Mouse (Mus musculus) embryonic facial prominence, embryonic 10.5 days (tissue): ENCODE results near the gene AC170998.1. TPM values are rescaled to one million over a fixed set of nuclear protein-coding genes. Genes with fewer than 3 reads are reported as not detected.

Experiments
- DNase-seq: peaks from one replicate; pipeline ENCODE4 v3.0.0-alpha.2; 2017; ENCODE audit warnings: low spot score
- H3K27ac ChIP-seq: fragments of 300-500 bp; sonication (generic); replicated peaks from 2 replicates; pipeline ENCODE4 v1.5.1; 2016; ENCODE audit warnings: mild to moderate bottlenecking
- H3K27me3 ChIP-seq: fragments of 300-500 bp; sonication (generic); replicated peaks from 2 replicates; pipeline ENCODE4 v1.6.1; 2016; ENCODE audit warnings: low read depth, mild to moderate bottlenecking; ENCODE audit not compliant: poor library complexity, severe bottlenecking
- H3K36me3 ChIP-seq: fragments of 300-500 bp; sonication (generic); replicated peaks from 2 replicates; pipeline ENCODE4 v1.6.1; 2016; ENCODE audit warnings: mild to moderate bottlenecking, moderate library complexity
- H3K4me1 ChIP-seq: fragments of 300-500 bp; sonication (generic); 2 replicates; pipeline ENCODE4 v1.6.1; 2016
- H3K4me3 ChIP-seq: fragments of 300-500 bp; sonication (generic); 2 replicates; pipeline ENCODE4 v1.5.1; 2016; ENCODE audit warnings: mild to moderate bottlenecking, moderate library complexity
- H3K9me3 ChIP-seq: fragments of 300-500 bp; sonication (generic); 2 replicates; pipeline ENCODE4 v1.6.1; 2016; ENCODE audit warnings: mild to moderate bottlenecking
- WGBS: fragments of 180-500 bp; shearing (Covaris S2); methylation state at CpG from one replicate; pipeline ENCODE4 v1.1.7; 2016; 5-methylcytosine and 5-hydroxymethylcytosine counted together
- polyA plus RNA-seq: library from polyadenylated mRNA; unstranded; fragments of >200 nt; fragmentation: Nextera tagmentation; extraction: Ambion mirVana; gene quantifications from 2 replicates; pipeline ENCODE4 v1.2.1, GENCODE M21; 2016

AC170998.1 gene
- polyA plus RNA-seq, 1 experiment from 2014 or later, result 3.6 TPM

DNA sequence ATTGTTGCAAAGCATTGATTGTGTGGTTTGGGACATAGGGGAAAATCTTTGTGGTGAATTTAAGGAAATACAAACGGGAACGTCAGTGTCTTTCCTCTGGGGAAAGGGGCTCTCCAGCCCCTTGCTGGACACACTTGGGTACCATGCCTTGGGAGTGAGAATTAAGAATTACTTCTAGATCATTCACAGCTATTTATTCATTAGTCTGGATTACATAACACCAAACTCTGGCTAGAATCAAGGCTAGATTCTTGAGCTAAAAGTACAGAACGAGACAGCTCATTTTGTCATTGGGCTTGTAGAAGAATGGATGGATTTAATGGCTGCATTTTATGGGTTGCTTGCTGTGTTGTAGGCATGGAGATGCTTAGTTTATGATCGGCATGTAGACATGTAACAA is 31.1 kb upstream of the AC170998.1 start:
- peaks cover 61% of the 10 kb centered on the region for H3K4me1 ChIP-seq
- 83% methylated on average over 4 of the region's 4 CpGs for WGBS

DNA sequence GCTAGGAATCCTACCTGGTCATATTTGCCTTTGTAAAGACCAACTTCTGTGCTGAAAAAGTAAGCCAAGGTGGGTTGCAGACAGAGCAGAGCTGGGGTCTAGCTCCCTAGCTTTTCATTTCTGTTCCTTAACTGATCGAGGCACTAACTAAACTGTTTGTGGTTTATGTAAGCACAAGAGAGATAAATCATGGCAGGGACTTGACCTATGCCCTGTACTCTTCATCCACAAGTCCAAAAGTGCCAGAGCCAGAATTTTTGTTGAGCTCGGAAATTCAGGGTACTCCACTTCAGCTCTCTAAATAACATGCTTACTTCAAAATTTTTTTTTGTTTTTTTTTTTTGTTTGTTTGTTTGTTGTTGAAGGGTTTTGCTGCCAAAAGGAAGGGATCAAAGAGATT is 29.2 kb upstream of the AC170998.1 start:
- H3K27ac ChIP-seq, result no peak overlapping the region
- H3K9me3 ChIP-seq, result no peaks in the 10 kb centered on the region
- H3K36me3 ChIP-seq, result peaks cover 3% of the 10 kb centered on the region
- peaks cover 52% of the 10 kb centered on the region for H3K4me1 ChIP-seq
- WGBS, result 61% methylated on average over 2 of the region's 2 CpGs
- no peak for DNase-seq
- no peak overlapping the region for H3K4me3 ChIP-seq
- H3K27me3 ChIP-seq, result no peaks in the 10 kb centered on the region

More for the DNA sequence above, 31.1 kb upstream of the AC170998.1 start:
- Histone ChIP-seq H3K27ac (no peak overlapping the region), H3K9me3 (no peaks in the 10 kb centered on the region), H3K27me3 (peaks cover 4% of the 10 kb centered on the region), H3K4me3 (no peak overlapping the region), H3K36me3 (peaks cover 2% of the 10 kb centered on the region; the same call in 1 of the 2 replicates)
- no peak for DNase-seq

DNA sequence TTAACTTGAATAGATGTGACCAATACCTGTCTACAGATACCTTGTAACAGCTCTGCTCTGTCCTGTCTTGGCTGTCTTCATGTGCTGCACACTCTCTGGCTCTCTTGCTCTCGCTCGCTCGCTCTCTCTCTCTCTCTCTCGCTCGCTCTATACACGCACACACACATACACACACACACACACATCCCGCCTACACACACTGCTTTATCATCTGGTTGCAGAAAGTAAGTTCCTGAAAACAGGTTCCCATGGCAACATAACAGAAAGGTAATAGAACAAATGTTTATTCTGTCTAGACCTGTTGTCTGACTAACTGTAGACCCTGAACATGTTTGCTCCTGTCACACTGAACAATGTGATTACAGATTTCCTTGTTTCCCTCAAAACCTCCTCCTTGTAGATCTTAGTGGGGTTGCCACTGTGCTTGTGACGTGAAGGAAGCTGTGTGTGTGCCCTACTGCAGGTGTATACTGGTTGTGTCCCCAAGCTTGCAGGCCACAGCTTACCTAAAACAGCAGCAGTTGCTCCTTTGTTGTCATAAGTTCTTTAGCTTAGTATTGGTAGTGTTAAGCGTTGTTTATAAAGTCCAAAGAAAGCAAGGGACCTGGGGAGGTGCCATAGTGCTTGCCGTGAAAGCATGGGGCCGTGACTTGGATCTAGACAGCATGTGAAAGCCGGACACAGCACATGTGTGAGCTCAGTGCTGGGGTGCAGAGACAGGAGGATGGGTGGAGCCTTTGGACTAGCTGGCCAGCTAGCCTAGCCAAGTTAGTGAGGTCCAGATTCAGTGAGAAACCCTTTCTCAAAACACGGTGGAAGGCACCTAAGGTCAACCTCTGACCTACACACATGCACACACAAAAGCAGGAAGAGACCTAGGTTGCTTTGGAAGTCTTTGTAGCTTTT is 28.3 kb upstream of the AC170998.1 start:
- DNase-seq, result no peak
- H3K4me1 ChIP-seq, result peaks cover 50% of the 10 kb centered on the region
- peak overlapping the region; percentile 16; the same call in 1 of the 2 replicates for H3K27ac ChIP-seq
- peaks cover 11% of the 10 kb centered on the region for H3K36me3 ChIP-seq
- WGBS, result 82% methylated on average over 13 of the region's 13 CpGs
- no peak overlapping the region; the same call in 1 of the 2 replicates for H3K4me3 ChIP-seq
- H3K9me3 ChIP-seq, result no peaks in the 10 kb centered on the region
- H3K27me3 ChIP-seq, result no peaks in the 10 kb centered on the region

DNA sequence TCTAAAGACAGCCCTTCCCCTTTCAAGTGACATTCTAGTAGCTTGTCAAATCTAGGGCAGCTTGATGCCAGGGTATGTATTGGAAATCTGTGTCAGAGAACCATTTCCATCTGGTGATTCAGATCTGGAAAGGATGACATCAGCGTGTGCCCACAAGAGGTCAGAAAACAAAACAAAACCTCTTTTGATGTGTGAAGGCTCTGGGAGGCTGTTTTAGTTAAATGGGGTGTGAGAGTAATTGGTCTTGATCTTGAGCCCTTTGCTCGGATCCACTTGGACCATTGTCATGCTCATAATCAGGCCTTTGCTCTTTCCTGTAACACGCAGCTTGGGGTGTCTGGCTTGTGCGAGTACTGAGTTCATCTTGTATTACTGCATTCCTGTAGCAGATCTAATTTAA is 27.6 kb upstream of the AC170998.1 start:
- Histone ChIP-seq H3K36me3 (peaks cover 11% of the 10 kb centered on the region), H3K27me3 (no peaks in the 10 kb centered on the region), H3K27ac (no peak overlapping the region), H3K4me1 (peaks cover 43% of the 10 kb centered on the region), H3K9me3 (no peaks in the 10 kb centered on the region), H3K4me3 (no peak overlapping the region)
- DNase-seq, result no peak
- WGBS, result 50% methylated on average over 4 of the region's 4 CpGs

DNA sequence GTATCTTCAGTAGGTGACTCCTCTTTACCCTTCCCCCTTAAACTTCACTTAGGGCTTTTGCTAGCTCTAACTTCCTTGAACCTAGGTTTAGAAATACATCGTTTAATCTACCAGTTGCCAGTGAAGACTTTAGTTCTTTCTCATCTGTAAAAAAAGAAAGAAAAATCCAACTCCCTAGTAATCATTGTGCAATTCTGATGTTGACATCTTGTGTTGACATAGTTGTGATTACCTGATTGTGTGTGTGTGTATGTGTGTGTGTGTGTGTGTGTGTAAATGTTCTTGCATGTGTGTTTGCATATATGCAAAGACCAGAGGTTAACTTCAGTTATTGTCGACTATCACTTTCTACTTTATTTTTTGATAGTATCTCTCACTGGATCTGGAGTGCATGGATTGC is 27.2 kb upstream of the AC170998.1 start:
- no peak for DNase-seq
- 93% methylated on average over 2 of the region's 2 CpGs for WGBS
- H3K36me3 ChIP-seq, result peaks cover 9% of the 10 kb centered on the region
- H3K27me3 ChIP-seq, result no peaks in the 10 kb centered on the region
- peaks cover 39% of the 10 kb centered on the region for H3K4me1 ChIP-seq
- H3K9me3 ChIP-seq, result no peaks in the 10 kb centered on the region
- no peak overlapping the region for H3K27ac ChIP-seq
- no peak overlapping the region for H3K4me3 ChIP-seq

DNA sequence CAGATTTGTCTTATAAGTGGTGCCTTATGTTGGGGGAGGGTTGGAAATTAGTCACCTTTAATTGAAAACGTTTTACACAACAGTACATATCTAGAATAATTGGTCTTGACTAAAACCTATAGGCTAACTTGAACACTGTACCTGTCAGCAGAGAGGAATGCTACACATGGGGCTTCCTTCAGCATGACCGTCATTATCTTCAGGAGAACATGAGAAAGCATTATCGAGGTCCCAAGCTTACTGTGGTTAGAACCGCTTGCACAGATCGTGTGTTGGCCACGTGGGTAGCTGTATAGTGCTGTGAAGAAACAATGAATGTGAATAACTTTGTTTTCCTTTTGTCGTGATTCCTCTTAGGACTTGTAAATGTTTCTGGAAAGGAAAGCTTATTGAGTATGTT is 26.1 kb upstream of the AC170998.1 start:
- DNase-seq, result no peak
- no peaks in the 10 kb centered on the region for H3K9me3 ChIP-seq
- H3K27ac ChIP-seq, result no peak overlapping the region
- 91% methylated on average over 7 of the region's 7 CpGs for WGBS
- peaks cover 32% of the 10 kb centered on the region for H3K4me1 ChIP-seq
- no peak overlapping the region for H3K4me3 ChIP-seq
- peaks cover 10% of the 10 kb centered on the region for H3K36me3 ChIP-seq
- H3K27me3 ChIP-seq, result no peaks in the 10 kb centered on the region

DNA sequence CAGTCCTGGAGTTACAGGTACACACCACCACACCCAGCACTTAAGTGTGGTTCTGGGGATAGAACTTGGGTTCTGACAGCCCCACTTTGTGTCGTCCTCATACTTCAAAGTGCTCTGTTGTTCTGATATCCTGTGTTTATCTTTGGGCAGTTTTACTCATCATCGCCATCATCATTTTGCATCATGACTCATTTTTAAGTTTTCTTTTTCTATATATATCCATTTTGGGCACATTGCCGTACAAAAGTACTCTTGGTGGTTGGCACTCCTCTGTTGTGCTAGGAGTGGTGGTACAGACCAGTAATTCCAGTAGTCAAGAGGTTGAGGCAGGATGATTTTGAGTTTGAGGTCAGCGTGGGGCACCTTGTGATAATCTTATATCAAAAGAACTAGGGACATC is 24.7 kb upstream of the AC170998.1 start:
- H3K4me3 ChIP-seq, result no peak overlapping the region

DNA sequence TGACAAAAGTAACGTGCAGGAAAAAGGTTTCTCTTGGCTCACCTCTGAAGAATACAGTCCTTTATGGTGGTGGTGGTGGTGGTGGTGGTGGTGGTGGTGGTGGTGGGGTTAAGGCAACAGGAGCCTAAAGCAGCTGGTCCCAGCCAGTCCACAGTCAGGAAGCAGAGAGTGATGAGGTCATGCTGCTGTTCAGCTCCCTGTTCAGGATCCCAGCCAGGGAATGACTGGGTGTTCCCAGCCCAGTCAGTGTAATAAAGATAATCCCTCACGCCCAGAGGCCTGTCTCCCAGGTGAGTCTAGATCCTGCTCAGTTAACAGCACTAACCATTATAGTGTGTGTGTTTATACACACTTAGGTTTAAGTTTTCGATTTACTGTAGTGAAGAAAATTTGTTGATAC is 24.1 kb upstream of the AC170998.1 start:
- Histone ChIP-seq H3K27ac (no peak overlapping the region), H3K4me3 (no peak overlapping the region), H3K27me3 (no peaks in the 10 kb centered on the region), H3K36me3 (peaks cover 17% of the 10 kb centered on the region), H3K9me3 (no peaks in the 10 kb centered on the region), H3K4me1 (peaks cover 25% of the 10 kb centered on the region)
- no peak for DNase-seq
- 90% methylated on average over 3 of the region's 3 CpGs for WGBS

More for the DNA sequence above, 24.7 kb upstream of the AC170998.1 start:
- peaks cover 25% of the 10 kb centered on the region for H3K4me1 ChIP-seq
- 93% methylated on average over 4 of the region's 4 CpGs for WGBS
- no peaks in the 10 kb centered on the region for H3K9me3 ChIP-seq
- H3K36me3 ChIP-seq, result peaks cover 17% of the 10 kb centered on the region
- H3K27ac ChIP-seq, result no peak overlapping the region
- H3K27me3 ChIP-seq, result no peaks in the 10 kb centered on the region
- no peak for DNase-seq

DNA sequence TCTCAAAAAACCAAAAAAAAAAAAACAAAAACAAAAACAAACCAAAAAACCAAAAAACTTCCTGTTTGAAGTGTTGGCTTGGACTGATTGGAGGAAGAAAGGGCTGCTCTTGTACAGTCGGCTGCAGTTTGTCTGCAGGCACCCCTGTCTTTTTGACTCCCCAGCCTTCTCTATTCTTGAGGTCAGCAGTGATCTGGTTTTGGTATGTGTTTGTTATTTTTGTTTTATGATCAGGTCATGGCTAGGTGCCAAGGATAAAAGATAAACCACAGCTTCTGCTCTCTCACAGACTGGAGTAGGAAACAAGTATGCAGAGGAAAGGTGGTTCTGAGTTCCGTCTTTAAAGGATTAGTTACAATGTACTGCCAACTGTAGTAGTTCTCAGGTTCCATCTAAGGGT is 23.2 kb upstream of the AC170998.1 start:
- peaks cover 20% of the 10 kb centered on the region for H3K4me1 ChIP-seq
- no peak overlapping the region for H3K4me3 ChIP-seq
- H3K9me3 ChIP-seq, result no peaks in the 10 kb centered on the region
- H3K36me3 ChIP-seq, result peaks cover 17% of the 10 kb centered on the region
- no peak for DNase-seq
- 83% methylated on average over 2 of the region's 2 CpGs for WGBS
- no peaks in the 10 kb centered on the region for H3K27me3 ChIP-seq
- H3K27ac ChIP-seq, result no peak overlapping the region

DNA sequence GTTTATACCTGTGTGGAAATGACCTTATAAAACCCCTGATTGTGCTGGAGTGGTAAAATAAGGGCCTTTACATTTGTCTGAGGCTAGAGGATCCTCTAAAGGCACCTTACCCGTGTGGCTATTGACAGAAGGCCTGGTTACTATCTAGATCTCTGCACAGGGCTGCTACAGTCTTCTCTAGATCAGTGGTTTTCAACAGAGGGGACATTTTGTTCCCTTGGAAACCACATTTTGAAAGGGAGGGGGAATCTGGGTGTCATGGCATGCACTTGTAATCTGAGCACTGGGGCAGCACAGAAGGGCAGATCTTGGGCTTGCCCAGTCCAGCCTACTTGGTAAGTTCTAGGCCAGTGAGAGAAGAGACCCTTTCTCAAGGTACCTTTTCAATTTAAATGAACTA is 19.2 kb upstream of the AC170998.1 start:
- H3K27ac ChIP-seq, result no peak overlapping the region
- no peak overlapping the region for H3K4me3 ChIP-seq
- WGBS, result 56% methylated on average over 1 of the region's 1 CpGs

DNA sequence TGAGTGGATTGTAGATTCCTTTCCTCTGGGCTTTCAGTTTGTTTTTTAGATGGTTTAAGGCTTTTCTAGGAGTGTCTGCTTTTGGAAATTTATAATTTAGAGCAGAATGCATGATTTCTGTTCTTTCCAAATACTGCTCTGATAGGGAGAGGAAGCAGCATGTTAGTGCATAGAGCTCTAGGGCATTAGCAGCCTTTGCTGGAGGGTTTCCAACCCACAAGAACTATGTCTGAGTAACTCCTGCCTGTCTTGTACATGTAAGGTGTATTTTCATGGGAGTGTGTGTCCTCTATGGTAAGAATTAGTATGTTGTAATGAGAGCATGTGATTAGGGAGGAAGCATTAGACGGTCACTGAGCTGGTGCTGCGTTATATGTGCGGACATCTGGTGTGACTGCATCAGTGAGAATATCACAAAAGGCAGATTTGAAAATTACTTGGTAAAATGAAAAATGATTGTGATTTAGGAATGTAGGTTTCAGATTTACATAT is 18.7 kb upstream of the AC170998.1 start:
- Histone ChIP-seq H3K4me3 (no peak overlapping the region), H3K27ac (no peak overlapping the region), H3K27me3 (no peaks in the 10 kb centered on the region), H3K36me3 (peaks cover 15% of the 10 kb centered on the region), H3K9me3 (no peaks in the 10 kb centered on the region), H3K4me1 (peaks cover 19% of the 10 kb centered on the region)
- DNase-seq, result no peak
- 95% methylated on average over 3 of the region's 3 CpGs for WGBS

More for the DNA sequence above, 19.2 kb upstream of the AC170998.1 start:
- no peaks in the 10 kb centered on the region for H3K9me3 ChIP-seq
- peaks cover 19% of the 10 kb centered on the region for H3K4me1 ChIP-seq
- DNase-seq, result no peak
- no peaks in the 10 kb centered on the region for H3K27me3 ChIP-seq
- H3K36me3 ChIP-seq, result peaks cover 20% of the 10 kb centered on the region

DNA sequence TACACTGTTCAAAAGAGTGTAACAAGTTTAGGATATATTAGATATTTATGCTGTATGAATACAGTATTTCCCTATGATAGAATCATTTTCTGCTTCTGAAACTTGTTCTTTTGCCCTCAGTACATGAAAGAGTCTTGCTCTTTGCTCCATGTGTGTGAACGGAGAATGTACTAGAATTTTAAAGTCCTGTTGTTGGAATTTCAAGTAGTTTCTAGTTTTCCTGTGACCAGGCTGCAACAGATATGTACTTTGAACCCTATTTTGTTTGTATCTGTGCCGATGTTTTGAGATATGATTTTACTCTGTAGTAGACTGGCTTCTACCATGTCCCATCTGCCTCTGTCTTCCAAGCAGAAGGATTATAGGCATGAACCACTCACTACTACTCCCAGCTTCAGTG is 18.1 kb upstream of the AC170998.1 start:
- H3K4me1 ChIP-seq, result peaks cover 19% of the 10 kb centered on the region
- 93% methylated on average over 2 of the region's 2 CpGs for WGBS
- no peak overlapping the region for H3K27ac ChIP-seq
- no peak for DNase-seq
- peaks cover 13% of the 10 kb centered on the region for H3K36me3 ChIP-seq
- H3K27me3 ChIP-seq, result no peaks in the 10 kb centered on the region
- no peaks in the 10 kb centered on the region for H3K9me3 ChIP-seq
- H3K4me3 ChIP-seq, result no peak overlapping the region

DNA sequence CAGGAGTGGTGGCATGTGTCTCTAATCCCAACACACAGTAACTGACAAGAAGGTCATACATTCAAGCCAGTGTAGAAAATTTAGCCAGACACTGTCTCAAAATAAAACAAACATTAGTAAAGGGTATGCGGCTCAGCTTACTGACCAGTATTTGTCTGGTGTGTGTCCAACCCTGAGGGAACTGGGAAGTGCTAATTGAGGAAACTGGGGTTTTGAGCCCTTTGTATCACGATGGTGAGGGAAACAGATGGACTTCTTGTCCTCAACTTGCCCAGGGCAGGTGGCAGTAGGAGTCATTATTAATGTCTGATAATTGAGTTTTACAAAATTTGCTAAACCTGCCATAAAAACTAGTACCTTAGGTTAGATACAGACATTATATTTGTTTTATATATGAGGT is 16.9 kb upstream of the AC170998.1 start:
- no peak overlapping the region for H3K27ac ChIP-seq
- WGBS, result 44% methylated on average over 2 of the region's 2 CpGs
- no peaks in the 10 kb centered on the region for H3K27me3 ChIP-seq
- H3K4me1 ChIP-seq, result peaks cover 19% of the 10 kb centered on the region
- no peak for DNase-seq
- no peaks in the 10 kb centered on the region for H3K9me3 ChIP-seq
- no peak overlapping the region for H3K4me3 ChIP-seq
- peaks cover 21% of the 10 kb centered on the region for H3K36me3 ChIP-seq
